Mouse (Mus musculus): ENCODE data around the gene Alk. TPM values are rescaled to one million over a fixed set of nuclear protein-coding genes. Genes with fewer than 3 reads are reported as not detected.

The Alk gene
- total RNA-seq, 1 experiment from 2014 or later, result not detected

DNA sequence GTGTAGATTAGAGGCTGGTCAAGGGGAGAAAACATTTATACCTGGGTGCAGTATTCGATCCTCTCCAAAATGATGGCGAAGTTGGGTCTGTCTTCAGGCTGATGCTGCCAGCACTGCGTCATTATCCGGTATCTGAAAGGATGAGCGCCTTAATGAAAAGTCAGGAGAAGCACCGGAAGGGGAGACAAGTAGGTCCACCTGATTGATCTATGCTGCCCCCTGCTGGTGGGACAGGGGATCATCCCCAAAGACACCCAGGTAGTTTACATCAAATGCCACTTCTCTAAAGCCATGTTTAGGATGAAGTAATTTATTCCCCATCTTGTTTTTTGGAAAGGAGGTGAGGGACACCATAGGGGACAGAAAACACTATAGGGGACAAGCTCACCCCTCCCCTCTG is 730.4 kb downstream of the Alk start:
- ATAC-seq (ENCODE audit: extremely low read depth, insufficient number of reproducible peaks, low FRiP score, poor library complexity, severe bottlenecking), result no peak

DNA sequence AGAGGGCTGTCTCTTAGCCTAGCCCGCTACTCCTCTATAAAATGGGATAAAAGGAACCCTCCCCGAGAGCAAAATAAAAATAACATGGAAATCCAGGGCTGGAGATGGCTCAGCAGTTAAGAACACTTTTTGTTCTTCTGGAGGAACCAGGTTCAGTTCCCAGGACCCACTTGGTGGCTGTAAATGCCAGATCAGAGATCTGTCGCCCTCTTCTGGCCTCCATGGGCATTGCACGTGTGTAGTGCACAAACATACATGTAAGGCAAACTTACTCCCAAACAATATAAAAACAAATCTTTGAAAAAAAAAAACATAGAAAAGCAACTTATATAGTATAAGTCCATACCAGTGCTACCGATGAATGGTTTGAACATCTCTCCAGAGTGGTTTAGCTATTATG is 731.5 kb downstream of the Alk start:
- no peak for ATAC-seq (ENCODE audit: extremely low read depth, insufficient number of reproducible peaks, low FRiP score, poor library complexity, severe bottlenecking)

DNA sequence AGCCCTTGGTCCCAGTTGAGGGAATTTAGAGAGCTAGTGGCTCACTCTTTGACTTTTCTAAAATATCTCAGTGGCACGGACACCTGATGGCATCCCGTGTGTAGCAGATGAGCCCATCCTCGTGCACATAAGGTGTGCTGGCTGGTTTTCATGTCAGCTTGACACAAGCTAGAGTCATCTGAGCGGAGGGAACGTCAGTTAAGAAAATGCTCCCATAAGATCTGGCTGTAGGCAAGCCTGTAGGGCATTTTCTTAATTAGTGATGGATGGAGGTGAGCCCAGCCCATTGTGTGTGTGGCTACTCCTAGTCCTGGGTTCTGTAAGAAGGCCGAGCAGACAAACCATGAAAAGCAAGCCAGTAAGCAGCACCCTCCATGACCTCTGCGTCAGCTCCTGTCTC is 732.4 kb downstream of the Alk start:
- no peak for ATAC-seq (ENCODE audit: extremely low read depth, insufficient number of reproducible peaks, low FRiP score, poor library complexity, severe bottlenecking)

DNA sequence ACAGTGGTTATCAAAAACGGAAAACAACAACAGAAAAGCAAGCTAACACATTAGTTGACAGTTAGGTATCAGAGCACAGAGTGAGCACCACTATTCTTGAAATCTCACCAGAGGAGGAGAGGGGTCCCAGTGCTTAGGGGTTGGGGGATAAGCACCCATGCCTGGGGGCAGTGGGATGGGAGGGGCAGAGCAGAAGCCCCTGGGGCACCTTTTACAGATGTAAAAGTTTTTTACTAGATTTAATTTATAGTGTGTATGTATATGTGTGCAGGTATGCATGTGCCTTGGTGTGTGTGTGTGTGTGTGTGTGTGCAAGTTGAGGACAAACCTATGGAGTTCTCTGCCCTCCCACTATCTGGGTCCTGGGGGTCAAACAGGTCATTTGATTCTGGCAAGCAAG is 733.8 kb downstream of the Alk start:
- no peak for ATAC-seq (ENCODE audit: extremely low read depth, insufficient number of reproducible peaks, low FRiP score, poor library complexity, severe bottlenecking)

DNA sequence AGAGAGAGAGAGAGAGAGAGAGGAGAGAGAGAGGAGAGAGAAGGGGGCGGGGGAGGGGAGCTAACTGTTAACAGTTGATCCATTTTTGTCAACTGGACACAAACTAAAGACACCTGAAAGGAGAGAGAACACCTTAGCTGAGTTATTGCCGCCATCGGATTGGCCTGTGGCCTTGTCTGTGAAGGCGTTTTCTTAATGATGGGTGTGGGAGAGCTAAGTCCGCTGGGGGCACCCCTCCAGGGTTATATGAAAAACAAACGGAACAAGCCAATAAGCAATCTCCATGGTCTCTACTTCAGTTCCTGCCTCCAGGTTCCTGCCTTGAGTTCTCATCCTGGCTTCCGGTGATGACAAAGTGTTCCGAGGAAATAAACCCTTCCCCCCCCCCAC is 734.2 kb downstream of the Alk start:
- no peak for ATAC-seq (ENCODE audit: extremely low read depth, insufficient number of reproducible peaks, low FRiP score, poor library complexity, severe bottlenecking)

DNA sequence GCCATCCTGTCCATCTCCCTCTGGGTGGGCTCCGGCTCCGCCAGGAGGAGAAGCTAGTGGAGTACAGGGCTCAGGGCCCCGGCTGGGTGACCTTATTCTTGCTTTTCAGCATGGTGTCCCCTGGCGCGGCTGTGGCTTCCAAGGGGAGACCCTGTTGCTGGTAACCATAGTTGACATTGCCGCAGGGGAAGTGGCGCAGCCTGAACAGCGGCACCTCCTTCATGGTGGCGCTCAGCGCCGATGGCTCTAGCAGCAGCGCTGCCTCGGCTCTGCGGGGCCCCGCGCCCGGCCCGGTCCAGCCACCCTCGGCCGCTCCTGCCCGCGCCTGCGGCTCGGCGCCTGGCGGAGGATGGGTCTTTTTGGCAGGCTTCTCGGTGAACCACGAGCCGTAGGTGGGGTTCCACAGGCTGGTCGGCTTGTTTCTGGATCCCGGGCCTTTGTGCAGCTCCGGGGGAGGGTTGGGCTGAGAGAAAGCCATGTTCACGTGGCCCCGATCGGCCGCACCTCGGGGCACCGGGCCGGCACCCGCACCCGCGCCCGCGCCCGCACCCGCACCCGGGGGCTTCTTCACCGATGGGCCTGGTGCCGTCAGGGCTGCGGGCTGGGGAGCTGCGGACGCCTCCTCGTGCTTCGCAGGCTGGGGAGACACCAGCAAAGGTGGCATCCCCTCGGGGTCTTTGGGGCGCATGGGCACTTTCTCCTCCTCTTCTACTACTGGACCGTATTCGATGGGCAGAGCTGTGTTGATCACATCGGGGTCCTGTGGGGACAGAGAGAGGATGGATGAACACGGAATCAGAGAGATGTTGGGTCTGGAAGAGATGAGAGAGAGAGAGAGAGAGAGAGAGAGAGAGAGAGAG is 734.8 kb downstream of the Alk start:
- ATAC-seq (ENCODE audit: extremely low read depth, insufficient number of reproducible peaks, low FRiP score, poor library complexity, severe bottlenecking), result no peak

DNA sequence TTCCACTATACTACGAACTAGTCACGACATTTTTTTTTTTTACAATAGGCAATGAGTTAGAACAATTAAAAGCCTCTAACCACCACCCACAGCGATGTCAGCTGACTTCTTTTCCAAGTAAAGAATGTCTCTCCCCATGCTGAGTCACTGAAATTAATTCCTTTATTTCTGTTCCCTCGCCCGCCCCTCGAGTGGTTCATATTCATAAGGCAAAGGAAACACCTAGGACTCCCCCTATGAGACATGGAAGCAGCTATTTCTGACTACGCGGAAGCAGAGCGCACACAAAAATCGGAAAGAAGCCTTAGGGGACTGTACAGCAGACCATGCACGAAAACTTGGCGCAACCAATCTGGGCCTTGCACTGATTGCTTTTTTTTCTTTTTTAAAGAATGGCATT is 735.6 kb downstream of the Alk start:
- ATAC-seq (ENCODE audit: extremely low read depth, insufficient number of reproducible peaks, low FRiP score, poor library complexity, severe bottlenecking), result no peak

DNA sequence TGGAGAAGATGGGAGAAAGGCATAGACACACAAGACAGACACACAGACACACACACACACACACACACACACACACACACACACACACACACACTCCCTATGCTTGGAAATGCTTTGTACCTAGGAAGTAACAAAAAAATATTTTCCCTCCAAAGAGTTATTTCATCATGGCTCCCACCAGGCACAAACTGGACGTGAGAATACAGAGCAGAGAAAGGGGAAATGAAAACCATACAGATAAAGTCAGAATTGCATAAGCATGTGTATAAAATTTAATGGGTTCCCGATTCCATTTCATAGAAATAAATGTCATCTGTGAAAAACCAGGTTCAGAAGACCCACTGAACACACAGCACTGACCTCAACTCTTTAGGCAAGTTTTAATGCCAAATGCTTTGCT is 736.5 kb downstream of the Alk start:
- no peak for ATAC-seq (ENCODE audit: extremely low read depth, insufficient number of reproducible peaks, low FRiP score, poor library complexity, severe bottlenecking)

DNA sequence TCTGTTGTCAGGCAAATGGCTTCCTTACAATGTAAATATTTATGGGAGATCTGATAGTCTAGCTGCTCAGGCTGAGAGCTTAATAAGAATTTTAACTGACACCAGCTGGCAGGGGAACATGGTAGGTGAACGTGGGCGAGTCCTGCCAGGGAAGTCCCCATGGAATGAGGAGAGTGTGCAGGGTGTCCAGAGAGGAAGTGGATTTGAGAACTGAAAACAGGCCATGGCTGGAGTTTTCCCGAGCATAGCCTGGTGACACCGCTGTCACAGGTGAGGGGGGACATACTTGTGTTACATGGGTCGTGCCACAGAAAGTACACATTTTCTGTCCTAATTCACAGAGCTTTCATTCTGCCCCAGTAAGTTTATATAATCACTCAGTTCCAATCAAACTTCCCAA is 739.0 kb downstream of the Alk start:
- ATAC-seq (ENCODE audit: extremely low read depth, insufficient number of reproducible peaks, low FRiP score, poor library complexity, severe bottlenecking), result no peak

DNA sequence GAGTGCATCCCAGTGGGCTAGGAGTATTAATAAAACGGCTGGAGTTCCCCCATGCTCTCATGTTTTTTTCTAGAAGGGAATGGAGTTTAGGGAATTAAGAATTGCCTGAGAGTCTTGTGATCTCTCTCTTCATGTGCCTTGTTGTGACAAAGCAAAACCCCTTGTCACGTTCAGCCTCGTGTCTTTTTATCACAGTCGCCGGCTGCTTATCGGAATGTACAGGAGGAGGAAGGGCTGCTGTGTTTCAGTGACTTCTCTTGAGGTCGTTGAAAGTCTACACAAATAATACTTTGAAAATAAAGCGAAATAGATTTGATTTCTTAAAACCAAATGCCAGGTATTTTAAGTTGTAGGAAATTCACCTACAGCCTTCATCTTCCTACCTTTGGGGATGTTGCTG is 740.4 kb downstream of the Alk start:
- ATAC-seq (ENCODE audit: extremely low read depth, insufficient number of reproducible peaks, low FRiP score, poor library complexity, severe bottlenecking), result no peak

DNA sequence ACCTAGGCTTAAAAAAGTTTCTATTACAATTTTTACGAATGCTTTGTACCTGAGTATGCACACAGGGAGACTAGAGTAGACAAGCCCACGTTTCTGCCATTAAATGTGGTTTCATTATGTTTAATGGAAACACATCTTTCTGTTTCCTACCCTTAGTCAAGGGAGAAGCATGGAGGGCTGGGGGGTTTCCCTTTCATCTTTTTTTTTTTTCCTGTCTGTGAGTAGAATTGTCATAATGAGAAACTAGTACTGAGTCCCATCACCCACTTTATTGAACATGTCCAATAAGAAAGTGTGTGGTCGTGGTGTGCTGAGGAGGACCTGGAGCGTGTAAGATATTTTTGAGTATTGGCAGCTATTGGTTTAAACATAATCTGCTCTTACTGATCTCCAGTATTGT is 741.5 kb downstream of the Alk start:
- ATAC-seq (ENCODE audit: extremely low read depth, insufficient number of reproducible peaks, low FRiP score, poor library complexity, severe bottlenecking), result no peak

DNA sequence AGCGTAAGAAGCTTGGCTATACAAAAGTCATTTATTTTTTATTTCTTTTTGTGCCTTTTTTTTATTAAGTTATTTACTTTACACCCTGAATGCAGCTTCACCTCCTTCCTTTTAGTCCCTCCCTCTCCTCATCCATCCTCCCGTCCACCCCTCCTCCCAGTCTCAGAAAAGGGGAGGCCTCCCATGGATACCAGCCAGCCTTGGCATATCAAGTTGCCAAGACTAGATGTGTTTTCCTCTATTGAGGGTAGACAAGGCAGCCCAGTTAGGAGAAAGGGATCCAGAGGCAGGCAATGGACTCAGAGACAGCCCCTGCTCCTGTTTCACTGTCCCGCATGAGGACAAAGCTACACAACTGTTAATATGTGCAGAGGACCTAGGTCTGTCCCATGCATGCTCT is 742.2 kb downstream of the Alk start:
- no peak for ATAC-seq (ENCODE audit: extremely low read depth, insufficient number of reproducible peaks, low FRiP score, poor library complexity, severe bottlenecking)

DNA sequence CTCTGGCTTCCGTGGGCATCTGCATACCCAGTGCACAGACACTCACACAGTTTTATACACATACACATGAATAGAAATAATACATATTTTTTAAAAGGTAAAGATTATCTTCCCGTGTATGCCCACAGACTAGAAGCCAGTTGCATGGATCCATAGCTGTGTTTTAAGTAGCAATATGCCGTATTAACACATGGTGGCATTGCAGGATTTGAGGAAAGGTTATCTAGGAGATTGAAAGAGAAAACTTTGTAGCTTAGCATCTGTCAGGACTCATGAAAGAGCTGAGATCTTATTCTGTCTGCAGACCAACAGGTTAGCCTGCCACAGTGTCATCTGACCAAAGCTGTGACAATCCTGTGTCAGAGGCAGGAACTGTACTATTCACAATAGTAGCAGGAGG is 772.5 kb downstream of the Alk start:
- ATAC-seq (ENCODE audit: extremely low read depth, insufficient number of reproducible peaks, low FRiP score, poor library complexity, severe bottlenecking), result no peak

DNA sequence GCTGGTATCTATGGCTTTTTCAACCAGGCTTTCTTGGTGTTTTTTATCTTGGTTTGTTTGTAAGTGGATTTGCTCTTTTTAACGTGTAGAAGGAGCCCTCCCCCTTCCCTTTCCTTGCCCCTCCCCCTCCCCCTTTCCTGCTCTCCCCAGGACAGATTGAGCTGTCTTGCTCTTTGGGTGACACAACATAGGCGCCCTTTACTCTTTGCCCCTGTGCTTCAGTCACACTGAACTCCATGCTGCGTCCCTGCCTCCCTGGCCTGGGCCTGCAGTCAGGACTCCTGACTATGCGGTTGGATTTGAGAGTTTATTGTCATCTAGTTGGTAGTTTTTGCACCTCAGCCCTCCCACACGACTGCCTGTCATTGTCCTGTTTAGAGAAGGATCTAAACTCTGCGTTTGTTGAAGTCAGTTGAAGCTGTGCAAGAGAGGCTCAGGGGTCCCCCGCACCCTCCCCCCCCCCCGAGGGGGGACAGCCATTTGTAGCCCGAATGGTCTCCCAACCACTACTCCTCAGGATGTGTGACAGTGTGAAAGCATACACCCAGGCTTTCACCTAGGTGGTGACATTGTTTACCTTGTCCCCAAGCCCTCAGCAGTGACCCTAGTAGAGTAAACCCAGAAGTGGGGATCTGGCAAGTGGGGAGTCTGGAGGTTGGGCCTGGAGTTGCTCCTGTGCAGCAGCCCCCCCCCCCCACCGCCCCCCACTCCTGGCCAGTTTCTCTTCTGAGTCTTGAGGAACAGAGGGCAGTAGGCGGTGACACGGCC is 775.6 kb downstream of the Alk start:
- no peak for ATAC-seq (ENCODE audit: extremely low read depth, insufficient number of reproducible peaks, low FRiP score, poor library complexity, severe bottlenecking)

DNA sequence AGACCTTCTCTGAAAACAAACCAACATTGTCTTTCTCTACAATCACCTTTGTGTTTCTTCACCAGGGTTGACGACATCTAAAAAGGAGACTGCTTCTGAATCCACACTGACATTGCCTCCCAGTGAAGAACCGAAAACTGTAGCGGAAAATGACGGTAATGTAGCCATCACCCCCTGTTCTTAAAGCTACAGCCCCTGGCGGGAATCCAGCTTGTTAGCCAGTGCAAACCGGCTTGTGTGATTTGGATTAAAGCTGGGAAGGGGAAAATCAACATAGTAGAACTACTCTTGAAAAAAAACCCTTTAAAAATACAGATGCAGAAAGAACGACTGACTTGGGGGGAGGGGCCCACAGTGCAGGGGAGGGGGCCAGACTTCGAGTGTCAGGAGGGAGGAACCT is 776.8 kb downstream of the Alk start:
- no peak for ATAC-seq (ENCODE audit: extremely low read depth, insufficient number of reproducible peaks, low FRiP score, poor library complexity, severe bottlenecking)

DNA sequence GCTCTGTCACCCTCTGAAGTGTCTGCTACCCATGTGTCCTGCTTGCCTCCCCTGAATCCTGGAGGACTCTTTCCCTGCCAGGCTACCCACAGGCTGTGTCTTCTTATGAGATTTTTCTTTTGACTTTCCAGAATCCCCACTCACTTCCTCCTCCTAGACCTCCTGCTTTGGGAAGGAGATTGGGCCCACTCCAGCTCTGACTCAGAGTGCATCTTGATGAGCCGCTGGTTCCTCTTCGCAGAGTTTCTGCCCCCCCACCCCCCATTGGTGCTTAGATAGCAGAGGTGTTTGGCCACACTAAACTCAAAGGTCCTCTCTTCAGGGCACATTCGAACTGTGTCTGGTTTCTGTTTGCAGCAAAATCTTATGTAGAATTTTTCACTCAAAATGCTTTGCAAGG is 777.8 kb downstream of the Alk start:
- ATAC-seq (ENCODE audit: extremely low read depth, insufficient number of reproducible peaks, low FRiP score, poor library complexity, severe bottlenecking), result no peak

DNA sequence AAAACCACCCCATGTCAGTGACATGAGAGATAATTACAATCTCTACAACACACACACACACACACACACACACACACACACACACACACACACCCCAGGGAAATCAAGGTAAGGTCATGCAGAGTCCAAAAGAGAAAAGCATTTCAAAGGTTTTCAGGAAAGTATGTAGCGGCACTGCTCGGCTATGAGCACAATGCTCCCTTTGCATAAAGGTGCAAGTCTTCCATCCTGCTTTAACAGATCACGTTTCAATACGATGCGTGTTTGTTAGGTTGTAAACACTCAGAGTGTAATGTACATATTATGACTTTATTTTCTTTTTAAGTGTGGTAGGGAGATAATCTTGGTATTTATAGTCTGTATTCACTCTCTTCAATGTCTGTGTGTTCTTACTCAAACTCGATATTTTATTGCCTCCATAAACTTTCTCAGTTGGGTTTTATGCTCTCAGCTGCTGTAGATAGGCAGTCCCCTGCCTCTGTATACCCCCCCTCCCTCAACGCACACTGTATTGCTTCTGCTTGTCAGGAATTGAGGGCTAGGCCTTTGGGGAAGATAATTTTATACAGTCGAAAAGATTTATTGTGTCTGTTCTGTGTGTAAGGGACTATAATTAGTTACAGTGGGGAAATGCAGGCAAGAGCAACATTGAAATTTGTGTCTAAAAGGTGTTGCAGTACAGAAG is 780.7 kb downstream of the Alk start:
- ATAC-seq (ENCODE audit: extremely low read depth, insufficient number of reproducible peaks, low FRiP score, poor library complexity, severe bottlenecking), result no peak

Data from neutrophil, adult 5-6 weeks (primary cell).